Mouse (Mus musculus): Measurements from ENCODE around the gene Rnf216. TPM values are rescaled to one million over a fixed set of nuclear protein-coding genes. Genes with fewer than 3 reads are reported as not detected.
"Not testable (repeated sequence)": the region's sequence is repeated elsewhere in the genome, so short reads cannot be mapped to it uniquely, and the experiment has no call there.

Rnf216 gene
- polyA plus RNA-seq (2012; ENCODE audit: insufficient read depth, low replicate concordance), result 17.7 and 33.1 TPM in 2 replicates

GRCm38 (mm10) chr5:143112281-143113246, at the start of gene Rnf216:
Gene Rnf216 (minus strand): TSS chr5:143112994.
- Histone ChIP-seq H3K36me3 (replicated peaks; ENCODE audit: low read length) (peaks cover 10% of the 10 kb centered on the region), H3K4me1 (peaks cover 45% of the 10 kb centered on the region), H3K9me3 (peaks cover 11% of the 10 kb centered on the region), H3K27me3 (replicated peaks) (peaks cover 5% of the 10 kb centered on the region), H3K4me3 (replicated peaks) (peak within 1 kb of the TSS; percentile 96)
- no peak for TF ChIP-seq FLI1 (IDR thresholded peaks at IDR 0.05; ENCODE audit: low read length)

GRCm38 (mm10) chr5:143155534-143155933, 42.7 kb upstream of the Rnf216 start:
- Histone ChIP-seq H3K36me3 (replicated peaks; ENCODE audit: low read length) (no peaks in the 10 kb centered on the region), H3K4me3 (replicated peaks) (no peak overlapping the region), H3K9me3 (peaks cover 65% of the 10 kb centered on the region), H3K4me1 (peaks cover 30% of the 10 kb centered on the region), H3K27me3 (replicated peaks) (peaks cover 60% of the 10 kb centered on the region)
- TF ChIP-seq FLI1 (IDR thresholded peaks at IDR 0.05; ENCODE audit: low read length) (no peak), GATA1 (IDR thresholded peaks at IDR 0.05; ENCODE audit: borderline replicate concordance, low read length) (no peak)

- Histone ChIP-seq H3K4me3 (replicated peaks) (no peak overlapping the region), H3K4me1 (peaks cover 30% of the 10 kb centered on the region), H3K27me3 (replicated peaks) (peaks cover 51% of the 10 kb centered on the region), H3K9me3 (peaks cover 78% of the 10 kb centered on the region), H3K36me3 (replicated peaks; ENCODE audit: low read length) (no peaks in the 10 kb centered on the region)
- TF ChIP-seq FLI1 (IDR thresholded peaks at IDR 0.05; ENCODE audit: low read length) (no peak), GATA1 (IDR thresholded peaks at IDR 0.05; ENCODE audit: borderline replicate concordance, low read length) (no peak)
These were observed 41.0 kb upstream of the Rnf216 start for GRCm38 (mm10) chr5:143153756-143154155.

GRCm38 (mm10) chr5:143150044-143150443, 37.2 kb upstream of the Rnf216 start:
- H3K4me3 ChIP-seq (replicated peaks), result no peak overlapping the region
- peaks cover 12% of the 10 kb centered on the region for H3K4me1 ChIP-seq
- H3K36me3 ChIP-seq (replicated peaks; ENCODE audit: low read length), result no peaks in the 10 kb centered on the region
- H3K27me3 ChIP-seq (replicated peaks), result peaks cover 61% of the 10 kb centered on the region
- no peak for TF ChIP-seq FLI1 (IDR thresholded peaks at IDR 0.05; ENCODE audit: low read length)
- no peak for TF ChIP-seq GATA1 (IDR thresholded peaks at IDR 0.05; ENCODE audit: borderline replicate concordance, low read length)
- peaks cover 62% of the 10 kb centered on the region for H3K9me3 ChIP-seq

- TF ChIP-seq GATA1 (IDR thresholded peaks at IDR 0.05; ENCODE audit: borderline replicate concordance, low read length) (no peak), FLI1 (IDR thresholded peaks at IDR 0.05; ENCODE audit: low read length) (no peak)
- Histone ChIP-seq H3K4me3 (replicated peaks) (no peak overlapping the region), H3K36me3 (replicated peaks; ENCODE audit: low read length) (no peaks in the 10 kb centered on the region), H3K4me1 (peaks cover 7% of the 10 kb centered on the region; the same call in 1 of the 2 replicates), H3K9me3 (peaks cover 57% of the 10 kb centered on the region), H3K27me3 (replicated peaks) (peaks cover 62% of the 10 kb centered on the region)
These were observed 36.7 kb upstream of the Rnf216 start for GRCm38 (mm10) chr5:143149536-143149935.

- no peaks in the 10 kb centered on the region for H3K36me3 ChIP-seq (replicated peaks; ENCODE audit: low read length)
- TF ChIP-seq FLI1 (IDR thresholded peaks at IDR 0.05; ENCODE audit: low read length) (no peak), GATA1 (IDR thresholded peaks at IDR 0.05; ENCODE audit: borderline replicate concordance, low read length) (no peak)
- no peak overlapping the region for H3K4me3 ChIP-seq (replicated peaks)
- peaks cover 62% of the 10 kb centered on the region for H3K27me3 ChIP-seq (replicated peaks)
- H3K9me3 ChIP-seq, result peaks cover 48% of the 10 kb centered on the region
- peaks cover 7% of the 10 kb centered on the region; the same call in 1 of the 2 replicates for H3K4me1 ChIP-seq
These were observed 35.9 kb upstream of the Rnf216 start for GRCm38 (mm10) chr5:143148661-143149060.

- H3K36me3 ChIP-seq (replicated peaks; ENCODE audit: low read length), result no peaks in the 10 kb centered on the region
- H3K4me1 ChIP-seq, result peaks cover 5% of the 10 kb centered on the region; the same call in 1 of the 2 replicates
- H3K4me3 ChIP-seq (replicated peaks), result no peak within 1 kb of the TSS
- H3K9me3 ChIP-seq, result peaks cover 39% of the 10 kb centered on the region
- TF ChIP-seq GATA1 (IDR thresholded peaks at IDR 0.05; ENCODE audit: borderline replicate concordance, low read length) (no peak), FLI1 (IDR thresholded peaks at IDR 0.05; ENCODE audit: low read length) (no peak)
- peaks cover 67% of the 10 kb centered on the region for H3K27me3 ChIP-seq (replicated peaks)
These were observed 34.7 kb upstream of the Rnf216 start, which contains the start of gene Olfr718-ps1 for GRCm38 (mm10) chr5:143147481-143147880. Gene Olfr718-ps1 (minus strand): TSS chr5:143147581.

GRCm38 (mm10) chr5:143137580-143137979, 24.8 kb upstream of the Rnf216 start:
- Histone ChIP-seq H3K36me3 (replicated peaks; ENCODE audit: low read length) (no peaks in the 10 kb centered on the region), H3K4me1 (peaks cover 21% of the 10 kb centered on the region), H3K9me3 (peaks cover 16% of the 10 kb centered on the region), H3K27me3 (replicated peaks) (peaks cover 78% of the 10 kb centered on the region), H3K4me3 (replicated peaks) (no peak overlapping the region)
- TF ChIP-seq FLI1 (IDR thresholded peaks at IDR 0.05; ENCODE audit: low read length) (no peak), GATA1 (IDR thresholded peaks at IDR 0.05; ENCODE audit: borderline replicate concordance, low read length) (no peak)

GRCm38 (mm10) chr5:143135042-143135441, 22.2 kb upstream of the Rnf216 start:
- H3K4me1 ChIP-seq, result peaks cover 21% of the 10 kb centered on the region
- H3K9me3 ChIP-seq, result peaks cover 20% of the 10 kb centered on the region
- H3K36me3 ChIP-seq (replicated peaks; ENCODE audit: low read length), result no peaks in the 10 kb centered on the region
- TF ChIP-seq FLI1 (IDR thresholded peaks at IDR 0.05; ENCODE audit: low read length), result no peak
- H3K4me3 ChIP-seq (replicated peaks), result no peak overlapping the region
- peaks cover 70% of the 10 kb centered on the region for H3K27me3 ChIP-seq (replicated peaks)

GRCm38 (mm10) chr5:143134216-143135010, 21.6 kb upstream of the Rnf216 start:
- not testable (repeated sequence) for H3K36me3 ChIP-seq (replicated peaks; ENCODE audit: low read length); H3K4me3 ChIP-seq (replicated peaks)
- Histone ChIP-seq H3K4me1 (peaks cover 21% of the 10 kb centered on the region), H3K9me3 (peaks cover 19% of the 10 kb centered on the region), H3K27me3 (replicated peaks) (peaks cover 68% of the 10 kb centered on the region)

Data from megakaryocyte, embryonic 14.5 days (primary cell).